Mouse (Mus musculus) megakaryocyte, embryonic 14.5 days (primary cell): ENCODE data around the gene Ldlrad1. TPM values are rescaled to one million over a fixed set of nuclear protein-coding genes. Genes with fewer than 3 reads are reported as not detected.

Source experiments
- H3K27me3 ChIP-seq: replicated peaks from 2 replicates; pipeline ENCODE3; 2012; ENCODE audit warnings: inconsistent platforms
- H3K36me3 ChIP-seq: replicated peaks from 2 replicates; pipeline ENCODE3; 2012; ENCODE audit warnings: low read length, inconsistent platforms, mixed read lengths
- H3K4me1 ChIP-seq: 2 replicates; pipeline ENCODE4 v1.6.1; 2012; ENCODE audit warnings: inconsistent platforms
- H3K4me3 ChIP-seq: replicated peaks from 2 replicates; pipeline ENCODE3; 2012; ENCODE audit warnings: moderate library complexity, mild to moderate bottlenecking, inconsistent platforms
- H3K9me3 ChIP-seq: 2 replicates; pipeline ENCODE4 v1.6.1; 2012; ENCODE audit warnings: inconsistent platforms
- FLI1 ChIP-seq: IDR thresholded peaks from 2 replicates; pipeline ENCODE4 v1.6.1; 2012; ENCODE audit warnings: low read length, inconsistent platforms, mixed read lengths
- GATA1 ChIP-seq: IDR thresholded peaks from 3 replicates; pipeline ENCODE4 v1.6.1; 2012; ENCODE audit warnings: mixed read lengths, low read length, inconsistent platforms, borderline replicate concordance
- polyA plus RNA-seq: library from polyadenylated mRNA; stranded (reverse); fragments of >175 nt; gene quantifications from 2 replicates; pipeline ENCODE4 v1.2.3, GENCODE M21; 2012; ENCODE audit warnings: low replicate concordance; ENCODE audit not compliant: insufficient read depth

Gene Ldlrad1
- polyA plus RNA-seq, 1 experiment: 0.17 TPM

GRCm38 (mm10) chr4:107179561-107179960 is 29.4 kb upstream of the Ldlrad1 start:
- peak overlapping the region; percentile 100 for H3K4me3 ChIP-seq
- peaks cover 26% of the 10 kb centered on the region for H3K36me3 ChIP-seq
- no peak for TF ChIP-seq FLI1
- TF ChIP-seq GATA1: no peak
- no peaks in the 10 kb centered on the region for H3K27me3 ChIP-seq
- peaks cover 74% of the 10 kb centered on the region for H3K4me1 ChIP-seq
- H3K9me3 ChIP-seq: no peaks in the 10 kb centered on the region

- H3K9me3 ChIP-seq: no peaks in the 10 kb centered on the region
- peak overlapping the region; percentile 70 for H3K4me3 ChIP-seq
- peaks cover 71% of the 10 kb centered on the region for H3K4me1 ChIP-seq
- H3K27me3 ChIP-seq: no peaks in the 10 kb centered on the region
- TF ChIP-seq GATA1: no peak
- no peak for TF ChIP-seq FLI1
- H3K36me3 ChIP-seq: peaks cover 25% of the 10 kb centered on the region
Measured at GRCm38 (mm10) chr4:107180746-107181145, 28.2 kb upstream of the Ldlrad1 start.

DNA sequence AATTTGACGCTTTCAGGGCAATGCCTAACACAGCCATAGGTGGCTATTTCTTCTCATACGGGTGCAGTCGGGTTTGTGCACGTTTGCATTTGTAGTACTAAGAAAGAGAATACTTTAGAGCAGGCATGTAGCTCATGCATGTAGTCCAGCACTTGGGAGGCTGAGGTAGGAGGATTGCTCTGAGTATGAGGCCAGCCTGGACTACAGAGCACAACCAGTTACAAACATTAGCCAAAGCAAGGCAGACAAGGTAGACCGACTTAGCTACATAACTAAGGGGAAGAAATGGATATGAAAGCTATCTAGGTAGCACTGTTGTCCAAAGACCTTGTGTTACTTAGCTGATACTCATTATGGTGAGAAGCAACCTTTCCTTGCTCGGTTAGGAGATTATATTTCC is 27.1 kb upstream of the Ldlrad1 start:
- H3K4me1 ChIP-seq: peaks cover 59% of the 10 kb centered on the region
- TF ChIP-seq FLI1 (no peak), GATA1 (no peak)
- peaks cover 25% of the 10 kb centered on the region for H3K36me3 ChIP-seq
- H3K9me3 ChIP-seq: no peaks in the 10 kb centered on the region
- peak overlapping the region; percentile 81 for H3K4me3 ChIP-seq
- H3K27me3 ChIP-seq: no peaks in the 10 kb centered on the region

- H3K9me3 ChIP-seq: no peaks in the 10 kb centered on the region
- no peaks in the 10 kb centered on the region for H3K27me3 ChIP-seq
- TF ChIP-seq FLI1 (no peak), GATA1 (no peak)
- peaks cover 52% of the 10 kb centered on the region for H3K4me1 ChIP-seq
- H3K36me3 ChIP-seq: peaks cover 35% of the 10 kb centered on the region
- peak overlapping the region; percentile 50 for H3K4me3 ChIP-seq
Measured at GRCm38 (mm10) chr4:107182796-107183195, 26.2 kb upstream of the Ldlrad1 start.

- Histone ChIP-seq H3K27me3 (no peaks in the 10 kb centered on the region), H3K9me3 (no peaks in the 10 kb centered on the region), H3K4me1 (peaks cover 52% of the 10 kb centered on the region), H3K36me3 (peaks cover 39% of the 10 kb centered on the region), H3K4me3 (peak overlapping the region; percentile 70)
- TF ChIP-seq GATA1 (no peak), FLI1 (no peak)
Measured at GRCm38 (mm10) chr4:107183203-107183602, 25.8 kb upstream of the Ldlrad1 start.

DNA sequence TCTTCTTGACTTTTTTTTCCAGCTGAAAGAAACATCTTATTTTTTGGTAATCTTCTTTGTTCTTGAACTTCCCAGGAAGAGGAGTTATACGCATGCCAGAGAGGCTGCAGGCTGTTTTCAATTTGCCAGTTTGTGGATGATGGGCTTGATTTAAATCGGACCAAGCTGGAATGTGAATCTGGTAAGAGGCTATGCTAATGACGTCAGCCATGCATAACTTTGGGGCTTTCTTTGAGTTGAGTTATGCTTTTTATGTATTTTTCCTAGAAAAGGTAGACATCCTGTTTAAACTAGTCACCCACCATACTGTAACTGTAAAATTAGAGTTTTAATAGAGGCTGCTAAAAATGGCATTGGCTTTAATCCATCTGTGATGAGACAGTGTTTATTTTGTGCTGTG is 23.3 kb upstream of the Ldlrad1 start:
- Histone ChIP-seq H3K4me1 (peaks cover 42% of the 10 kb centered on the region), H3K9me3 (no peaks in the 10 kb centered on the region), H3K36me3 (peaks cover 64% of the 10 kb centered on the region), H3K27me3 (no peaks in the 10 kb centered on the region), H3K4me3 (no peak overlapping the region)
- TF ChIP-seq GATA1: no peak
- TF ChIP-seq FLI1: no peak

- H3K27me3 ChIP-seq: no peaks in the 10 kb centered on the region
- H3K36me3 ChIP-seq: peaks cover 97% of the 10 kb centered on the region
- H3K9me3 ChIP-seq: no peaks in the 10 kb centered on the region
- no peak overlapping the region for H3K4me3 ChIP-seq
- 0 out of 2 replicates have a peak, but pooled peaks cover 4% of the 10 kb centered on the region for H3K4me1 ChIP-seq
- TF ChIP-seq FLI1 (no peak), GATA1 (no peak)
Measured at GRCm38 (mm10) chr4:107193841-107194240, 15.1 kb upstream of the Ldlrad1 start.

- Histone ChIP-seq H3K4me3 (no peak overlapping the region), H3K36me3 (peaks cover 97% of the 10 kb centered on the region), H3K9me3 (no peaks in the 10 kb centered on the region), H3K27me3 (no peaks in the 10 kb centered on the region), H3K4me1 (0 out of 2 replicates have a peak, but pooled peaks cover 7% of the 10 kb centered on the region)
- TF ChIP-seq FLI1: no peak
- TF ChIP-seq GATA1: no peak
Measured at GRCm38 (mm10) chr4:107196454-107196853, 12.5 kb upstream of the Ldlrad1 start.

- Histone ChIP-seq H3K4me3 (no peak overlapping the region), H3K36me3 (peaks cover 97% of the 10 kb centered on the region), H3K9me3 (no peaks in the 10 kb centered on the region), H3K4me1 (peaks cover 20% of the 10 kb centered on the region), H3K27me3 (no peaks in the 10 kb centered on the region)
- TF ChIP-seq FLI1: no peak
- no peak for TF ChIP-seq GATA1
Measured at GRCm38 (mm10) chr4:107198072-107198471, 10.9 kb upstream of the Ldlrad1 start.

DNA sequence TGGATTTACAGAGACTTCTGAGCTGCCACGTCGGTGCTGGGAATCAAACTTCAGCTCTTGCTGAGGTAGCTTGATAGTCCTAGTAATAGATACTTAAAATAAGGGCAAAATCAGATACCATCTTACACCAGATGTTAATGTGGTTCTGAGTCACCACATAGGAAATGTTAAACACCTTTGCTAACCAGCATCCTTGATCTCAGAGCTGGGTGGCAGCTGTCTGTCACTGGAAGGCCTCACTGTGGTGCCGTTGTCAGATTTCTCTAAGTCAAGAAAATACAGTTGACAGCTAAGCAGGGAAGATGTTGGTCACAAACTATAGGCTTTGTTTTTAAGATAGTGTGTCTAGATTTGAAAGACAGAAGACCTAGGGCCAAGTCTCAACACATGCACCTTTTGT is 7.2 kb upstream of the Ldlrad1 start:
- peaks cover 99% of the 10 kb centered on the region for H3K36me3 ChIP-seq
- H3K4me1 ChIP-seq: peaks cover 18% of the 10 kb centered on the region
- H3K4me3 ChIP-seq: no peak overlapping the region
- TF ChIP-seq GATA1 (no peak), FLI1 (no peak)
- no peaks in the 10 kb centered on the region for H3K27me3 ChIP-seq
- no peaks in the 10 kb centered on the region for H3K9me3 ChIP-seq

- Histone ChIP-seq H3K36me3 (peaks cover 99% of the 10 kb centered on the region), H3K27me3 (no peaks in the 10 kb centered on the region), H3K4me3 (no peak overlapping the region), H3K4me1 (peaks cover 18% of the 10 kb centered on the region), H3K9me3 (no peaks in the 10 kb centered on the region)
- TF ChIP-seq GATA1: no peak
- no peak for TF ChIP-seq FLI1
Measured at GRCm38 (mm10) chr4:107203001-107203400, 6.0 kb upstream of the Ldlrad1 start.
